In genomic region chr13:24199861-24200543, GRCm38 (mm10) we compare ENCODE assay signal across 11 mouse cellular contexts.
DNase-seq lines count a peak whose midpoint lies in the region; ATAC-seq and TF ChIP-seq lines count a peak whose summit lies in the region.
"Had no signal": no experiment of that assay in that cellular context is flagged by ENCODE, and none has a peak within 500 bp of the region (broad histone marks: within the 10 kb centered on the region; RNA-seq: fewer than 3 reads in every experiment).

No protein-coding gene starts in this region.

- H3K4me3 ChIP-seq in limb, embryonic 14.5 days (replicated peaks; ENCODE audit: low read length), result no peak overlapping the region
- H3K4me3 ChIP-seq: embryonic facial prominence, embryonic 12.5 days; heart, embryonic 15.5 days had no signal

- no peaks in the 10 kb centered on the region for H3K9me3 ChIP-seq in limb, embryonic 14.5 days (ENCODE audit: control insufficient read depth, low read length)
- H3K9me3 ChIP-seq: embryonic facial prominence, embryonic 12.5 days; heart, embryonic 15.5 days had no signal

- no peaks in the 10 kb centered on the region for H3K27me3 ChIP-seq in limb, embryonic 14.5 days (ENCODE audit: control insufficient read depth, insufficient read depth, low read length)
- H3K27me3 ChIP-seq: embryonic facial prominence, embryonic 12.5 days; heart, embryonic 15.5 days had no signal

- peak; percentile 19 to 22 for DNase-seq in heart, adult 9 months (ENCODE audit: low spot score in 2 of 2)
- no peak for DNase-seq in heart, adult 8-10 months (ENCODE audit: low spot score)
- DNase-seq in brain, adult 2 months (ENCODE audit: low read depth, low spot score), result peak; percentile 84
- peak; percentile 14 to 25 for DNase-seq in frontal cortex, postnatal 14 days (ENCODE audit: low spot score in 2 of 2)
- no peak for DNase-seq in limb, embryonic 14.5 days (ENCODE audit: low spot score)
- no peak for DNase-seq in thymus, postnatal 10 days (ENCODE audit: low spot score in 2 of 2)
- no peak for DNase-seq in gastrocnemius, postnatal 25 days
- no peak for DNase-seq in cerebellum, adult 11 months
- DNase-seq: kidney, postnatal 4 days had no signal

- ATAC-seq in limb, embryonic 14.5 days (ENCODE audit: low FRiP score, low read depth), result no peak; the same call in 1 of the 2 replicates

- peaks cover 47% of the 10 kb centered on the region for H3K4me1 ChIP-seq in limb, embryonic 14.5 days (ENCODE audit: control insufficient read depth, insufficient read depth, low read length)
- H3K4me1 ChIP-seq: heart, embryonic 15.5 days had no signal

- WGBS in limb, embryonic 14.5 days, result 43% methylated on average over 7 of the region's 7 CpGs

- no peak for TF ChIP-seq POLR2A in limb, embryonic 14.5 days (IDR thresholded peaks at IDR 0.05; ENCODE audit: borderline replicate concordance, extremely low read depth, insufficient read depth, insufficient read length)

- no peak overlapping the region for H3K9ac ChIP-seq in limb, embryonic 14.5 days (ENCODE audit: low read depth, low read length, severe bottlenecking)
- H3K9ac ChIP-seq: embryonic facial prominence, embryonic 12.5 days; heart, embryonic 15.5 days had no signal

- peak overlapping the region; percentile 50; the same call in 1 of the 2 replicates for H3K27ac ChIP-seq in limb, embryonic 14.5 days (replicated peaks; ENCODE audit: low read depth, low read length)
- H3K27ac ChIP-seq: embryonic facial prominence, embryonic 12.5 days; heart, embryonic 15.5 days had no signal

- H3K4me2 ChIP-seq in limb, embryonic 14.5 days (replicated peaks; ENCODE audit: low read depth, low read length, severe bottlenecking), result no peak overlapping the region
- H3K4me2 ChIP-seq: embryonic facial prominence, embryonic 12.5 days; heart, embryonic 15.5 days had no signal

- no peaks in the 10 kb centered on the region for H3K36me3 ChIP-seq in limb, embryonic 14.5 days (ENCODE audit: control insufficient read depth, insufficient read depth, low read length)
- H3K36me3 ChIP-seq: embryonic facial prominence, embryonic 12.5 days; heart, embryonic 15.5 days had no signal

Comparison
In these comparisons a context has a peak if more than half of its experiments do, and no peak if none do; other contexts are left out.
1. DNase-seq: peak in heart, adult 9 months (2 of 2), brain, adult 2 months (single experiment) and frontal cortex, postnatal 14 days (2 of 2); none in heart, adult 8-10 months (single experiment), limb, embryonic 14.5 days (single experiment), thymus, postnatal 10 days (0 of 2), gastrocnemius, postnatal 25 days (single experiment) and cerebellum, adult 11 months (single experiment).